Mouse (Mus musculus) CD4-positive, CD25-positive, alpha-beta regulatory T cell, adult 4 months (primary cell): Measurements from ENCODE around the gene Taar6. TPM values are rescaled to one million over a fixed set of nuclear protein-coding genes. Genes with fewer than 3 reads are reported as not detected.

ENCODE experiments used
- polyA plus RNA-seq, 2 experiments: library from polyadenylated mRNA; unstranded; fragments of 100-300 nt; shearing (Covaris generic); gene quantifications; one replicate each; pipeline ENCODE4 v1.2.1; 2017

The Taar6 gene
- polyA plus RNA-seq, 2 experiments from 2014 or later, result not detected

Other genes with a start within 250 kb of the Taar6 start
- gene Rps12, start 198.4 kb downstream of the Taar6 start, polyA plus RNA-seq, result 100 to 1,000 TPM; 121 to 593 TPM
- not detected for gene Slc18b1, start 188.7 kb downstream of the Taar6 start, polyA plus RNA-seq
- under 1 TPM in 1 of 2 experiments, not detected in 1; 0.17 TPM for gene Vnn3, start 134.2 kb downstream of the Taar6 start, polyA plus RNA-seq
- gene Vnn1, start 91.0 kb downstream of the Taar6 start, polyA plus RNA-seq, result not detected
- not detected for gene Taar1, start 65.3 kb downstream of the Taar6 start, polyA plus RNA-seq
- gene Taar2, start 47.1 kb downstream of the Taar6 start, polyA plus RNA-seq, result not detected
- gene Taar3, start 36.1 kb downstream of the Taar6 start, polyA plus RNA-seq, result not detected
- gene Taar4, start 25.2 kb downstream of the Taar6 start, polyA plus RNA-seq, result not detected
- gene Taar5, start 14.9 kb downstream of the Taar6 start, polyA plus RNA-seq, result not detected
- not detected for gene Taar7a, start 7.8 kb upstream of the Taar6 start, polyA plus RNA-seq
- gene Taar7b, start 14.3 kb upstream of the Taar6 start, polyA plus RNA-seq, result not detected
- not detected for gene Taar7d, start 41.6 kb upstream of the Taar6 start, polyA plus RNA-seq
- under 1 TPM in 1 of 2 experiments, not detected in 1; 0.30 TPM for gene Taar7e, start 52.0 kb upstream of the Taar6 start, polyA plus RNA-seq
- not detected for gene Taar7f, start 63.9 kb upstream of the Taar6 start, polyA plus RNA-seq
- not detected for gene Taar8a, start 90.9 kb upstream of the Taar6 start, polyA plus RNA-seq
- not detected for gene Taar8b, start 106.6 kb upstream of the Taar6 start, polyA plus RNA-seq
- gene Taar8c, start 116.3 kb upstream of the Taar6 start, polyA plus RNA-seq, result not detected
- not detected for gene Taar9, start 123.9 kb upstream of the Taar6 start, polyA plus RNA-seq
- 10 to 100 TPM; 21.2 to 25.6 TPM for gene Stx7, start 163.7 kb upstream of the Taar6 start, polyA plus RNA-seq
- not detected for gene Moxd1, start 237.9 kb upstream of the Taar6 start, polyA plus RNA-seq